Mouse (Mus musculus): ENCODE data around the gene Atp5d. TPM values are rescaled to one million over a fixed set of nuclear protein-coding genes. Genes with fewer than 3 reads are reported as not detected.
"Not testable (repeated sequence)": the region's sequence is repeated elsewhere in the genome, so short reads cannot be mapped to it uniquely, and the experiment has no call there.

The Atp5d gene
- total RNA-seq, 1 experiment from 2014 or later = 27.9 TPM

DNA sequence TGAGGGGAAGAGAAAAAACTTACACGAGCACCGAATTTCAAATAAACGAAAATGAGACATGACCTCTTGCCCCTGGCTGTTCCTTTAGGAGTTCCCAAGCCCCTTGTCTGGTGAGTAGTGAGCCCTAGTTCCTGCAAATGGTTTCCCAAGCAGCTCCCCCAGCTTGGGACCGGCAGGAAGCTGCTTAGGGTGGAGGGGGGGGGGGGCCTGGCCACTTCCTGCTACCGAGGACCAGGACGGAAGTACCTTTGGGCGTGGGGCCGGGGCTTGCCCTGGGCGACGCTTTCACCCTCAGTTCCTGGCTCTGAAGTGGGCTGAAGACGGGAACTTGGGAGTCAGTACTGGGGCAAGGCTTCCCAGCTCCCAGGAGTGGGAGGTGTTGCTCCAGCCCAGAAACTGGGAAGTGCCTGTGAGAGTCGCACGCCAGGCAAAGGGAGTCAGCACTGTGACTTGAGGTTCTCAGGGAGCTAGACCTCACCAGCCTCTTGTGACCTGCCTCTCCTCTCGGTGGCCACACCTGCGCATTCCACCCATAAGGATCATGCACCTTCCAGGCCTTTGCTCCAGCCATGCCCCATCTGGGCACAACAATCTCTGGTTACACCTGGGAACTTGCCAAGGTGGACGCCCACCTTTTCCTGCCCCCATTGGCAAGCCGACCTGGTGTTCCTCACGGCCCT is 20.0 kb downstream of the Atp5d start:
- ATAC-seq (replicated peaks in 1 of 2; ENCODE audit: insufficient read depth in 1 of 2, low FRiP score in 2 of 2, low TSS enrichment in 1 of 2, low read depth in 1 of 2, poor library complexity in 2 of 2, severe bottlenecking in 2 of 2) = peak; percentile 25 to 29; a peak in 3 of 4 replicates

DNA sequence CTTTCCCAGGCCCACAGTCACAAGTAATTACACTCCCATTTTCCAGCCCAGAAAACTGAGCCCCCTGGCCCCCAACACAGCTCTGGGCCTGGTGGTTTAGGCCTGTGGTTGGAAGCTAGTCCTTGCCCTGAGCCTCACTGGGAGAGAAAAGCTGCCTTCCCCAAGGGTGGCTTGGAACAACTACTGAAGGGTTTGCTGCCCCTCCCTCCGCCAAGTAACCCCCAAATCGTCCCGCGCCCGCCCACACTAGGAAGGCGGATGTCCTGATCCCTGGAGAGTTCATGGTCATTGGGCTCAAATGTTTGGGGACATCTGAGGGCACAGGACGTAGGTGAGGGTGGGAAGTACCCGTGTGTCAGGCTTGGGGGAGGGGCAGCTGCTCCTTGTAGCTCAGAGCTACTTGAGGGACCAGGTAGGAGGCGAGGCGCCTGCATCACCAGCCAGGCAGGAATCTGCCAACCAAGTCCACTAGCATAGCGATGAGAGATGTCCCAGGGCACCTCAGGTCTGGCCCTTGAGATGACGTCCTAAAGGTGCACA is 20.7 kb downstream of the Atp5d start:
- ATAC-seq (replicated peaks in 1 of 2; ENCODE audit: insufficient read depth in 1 of 2, low FRiP score in 2 of 2, low TSS enrichment in 1 of 2, low read depth in 1 of 2, poor library complexity in 2 of 2, severe bottlenecking in 2 of 2) = 0 out of 4 replicates have a peak, but pooled peaks of 1 of the 2 experiments have one; percentile 2

DNA sequence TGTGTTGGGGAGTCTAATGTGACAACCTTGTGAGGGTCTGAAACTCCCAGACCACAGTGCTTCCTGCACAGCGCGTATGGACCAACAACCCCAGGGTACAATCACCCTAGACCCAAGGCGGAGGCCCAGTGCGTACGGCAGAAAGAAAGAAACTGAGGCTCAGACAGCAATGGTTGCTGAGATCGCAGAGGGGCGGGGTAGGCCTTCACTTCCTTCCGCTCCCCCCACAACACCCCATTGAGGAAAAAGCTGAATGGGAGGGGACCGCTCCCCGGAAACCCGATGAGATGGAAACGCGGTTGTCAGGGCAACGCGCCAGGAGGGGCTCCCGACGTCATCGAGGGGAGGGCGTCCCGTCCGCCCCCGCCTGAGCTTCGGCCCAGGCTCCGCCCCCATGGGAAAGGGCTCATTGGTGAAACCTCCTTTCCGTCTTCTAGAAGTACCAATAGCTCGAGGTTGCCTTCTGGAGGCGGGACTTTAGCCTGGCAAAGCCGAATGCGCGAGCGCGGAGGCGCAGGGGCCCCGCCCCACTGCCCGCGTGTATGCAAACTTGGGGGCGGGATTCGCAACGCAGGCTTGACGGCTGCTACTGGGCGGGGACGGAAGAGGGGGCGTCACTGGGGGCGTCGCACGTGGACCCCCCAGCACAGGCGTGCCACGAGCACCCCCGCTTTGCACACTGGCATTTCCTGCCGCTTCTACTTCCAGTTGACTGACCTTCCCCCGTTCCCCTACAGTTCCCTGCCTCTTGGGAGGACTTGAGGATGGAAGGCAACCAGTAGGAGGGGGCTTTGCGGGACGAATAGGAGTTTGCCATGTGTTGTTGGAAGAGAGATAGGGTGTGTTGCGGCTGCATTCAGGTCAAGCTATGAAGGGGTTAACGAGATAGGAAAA is 21.4 kb downstream of the Atp5d start:
- ATAC-seq (replicated peaks in 1 of 2; ENCODE audit: insufficient read depth in 1 of 2, low FRiP score in 2 of 2, low TSS enrichment in 1 of 2, low read depth in 1 of 2, poor library complexity in 2 of 2, severe bottlenecking in 2 of 2) = peak; percentile 77 to 81

DNA sequence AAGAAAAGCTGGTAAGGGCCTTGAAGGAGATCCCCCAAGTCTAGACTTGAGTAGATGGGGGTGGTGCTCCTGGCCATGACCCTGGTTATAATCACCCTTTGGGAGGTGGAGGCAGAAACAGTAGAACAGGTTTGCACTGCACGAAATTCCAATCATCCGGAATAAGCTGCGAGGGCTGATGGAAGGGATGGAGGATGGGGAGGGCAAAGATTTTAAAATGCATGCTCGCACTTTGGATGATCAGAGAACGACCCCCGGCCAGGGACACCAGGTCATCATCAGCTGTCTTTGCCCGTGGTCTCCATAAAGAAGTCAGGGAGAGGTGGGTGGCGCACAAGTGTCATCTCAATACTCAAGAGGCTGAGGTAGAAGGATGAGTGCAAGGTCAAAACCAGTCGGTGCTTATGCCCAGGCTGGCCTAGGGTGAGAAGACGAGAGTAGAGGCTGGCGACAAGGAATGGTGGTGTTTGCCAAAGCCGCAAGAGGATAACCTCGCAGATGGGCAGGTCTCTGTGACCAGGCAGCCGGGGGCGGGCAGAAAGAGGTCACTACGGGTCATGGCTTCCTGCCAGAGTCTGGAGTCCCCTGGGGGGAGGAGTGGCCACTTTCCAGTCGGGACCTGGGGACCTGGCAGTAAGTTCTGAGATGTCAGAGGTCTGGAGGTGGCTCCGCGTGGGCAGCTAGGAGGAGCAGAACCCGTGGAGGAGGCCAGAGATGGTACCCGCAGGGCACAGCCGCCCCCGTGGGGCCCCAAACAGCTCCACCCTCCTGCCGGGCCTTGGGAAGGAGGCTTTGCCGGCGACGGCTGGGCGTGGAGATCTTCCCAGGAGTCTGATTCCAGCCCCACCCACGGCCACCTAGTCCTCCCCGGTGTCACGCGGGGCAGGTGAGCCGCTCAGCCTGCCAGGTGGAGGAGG is 22.3 kb downstream of the Atp5d start:
- ATAC-seq (replicated peaks in 1 of 2; ENCODE audit: insufficient read depth in 1 of 2, low FRiP score in 2 of 2, low TSS enrichment in 1 of 2, low read depth in 1 of 2, poor library complexity in 2 of 2, severe bottlenecking in 2 of 2) = no peak

DNA sequence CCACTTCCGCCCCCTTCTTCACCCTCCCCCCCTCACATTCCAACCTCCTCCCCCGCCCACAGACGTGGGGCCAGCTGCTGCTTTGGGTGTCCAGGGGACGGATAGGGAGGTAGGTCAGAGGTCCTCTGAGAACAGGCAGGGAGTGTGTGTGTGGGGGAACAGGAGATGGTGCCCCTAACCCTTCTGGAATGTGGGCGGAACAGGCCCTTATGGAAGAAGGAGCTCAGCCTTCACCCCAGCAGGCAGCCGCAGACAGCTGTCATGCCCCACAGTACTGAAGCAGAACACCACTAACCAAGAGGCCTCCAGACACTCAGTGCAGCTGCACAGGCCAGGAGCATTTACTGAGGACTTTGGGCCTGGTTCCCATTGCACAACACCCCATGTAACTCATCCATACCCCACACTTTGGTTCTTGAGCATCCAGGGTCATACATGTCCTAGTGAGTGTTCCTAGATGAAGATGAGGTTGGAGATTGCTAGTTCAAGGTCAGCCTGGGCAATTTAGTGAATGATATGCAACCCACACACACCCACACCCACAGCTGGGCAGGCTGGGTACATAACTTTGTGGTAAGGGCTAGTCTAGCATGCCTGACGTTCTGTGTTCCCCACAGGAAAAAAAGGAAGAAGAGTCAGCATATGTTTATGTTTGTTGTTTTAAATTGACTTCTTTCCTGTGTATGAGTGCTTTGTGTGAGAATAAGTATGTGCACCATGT is 23.2 kb downstream of the Atp5d start:
- no peak for ATAC-seq (replicated peaks in 1 of 2; ENCODE audit: insufficient read depth in 1 of 2, low FRiP score in 2 of 2, low TSS enrichment in 1 of 2, low read depth in 1 of 2, poor library complexity in 2 of 2, severe bottlenecking in 2 of 2)

DNA sequence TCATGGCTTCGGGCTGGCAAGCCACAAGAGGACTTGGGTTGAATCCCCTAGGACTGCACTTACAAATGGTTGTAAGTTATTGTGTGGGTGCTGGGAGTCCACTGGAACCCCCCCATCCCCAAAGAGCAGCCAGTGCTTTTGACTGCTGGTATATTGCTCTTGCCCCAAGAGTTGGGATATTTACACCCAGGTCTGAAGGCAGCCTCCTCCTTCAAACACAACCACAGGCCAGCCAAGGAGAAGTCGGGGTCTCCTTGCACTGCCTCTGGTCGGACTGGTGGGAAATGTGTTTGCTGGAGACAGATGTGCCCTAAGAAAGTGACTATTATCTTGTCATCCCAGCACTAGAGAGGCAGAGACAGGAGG is 23.8 kb downstream of the Atp5d start:
- no peak for ATAC-seq (replicated peaks in 1 of 2; ENCODE audit: insufficient read depth in 1 of 2, low FRiP score in 2 of 2, low TSS enrichment in 1 of 2, low read depth in 1 of 2, poor library complexity in 2 of 2, severe bottlenecking in 2 of 2)

- ATAC-seq (replicated peaks in 1 of 2; ENCODE audit: insufficient read depth in 1 of 2, low FRiP score in 2 of 2, low TSS enrichment in 1 of 2, low read depth in 1 of 2, poor library complexity in 2 of 2, severe bottlenecking in 2 of 2) = no peak
These were observed 24.4 kb downstream of the Atp5d start for GRCm38 (mm10) chr10:80162716-80163299.

DNA sequence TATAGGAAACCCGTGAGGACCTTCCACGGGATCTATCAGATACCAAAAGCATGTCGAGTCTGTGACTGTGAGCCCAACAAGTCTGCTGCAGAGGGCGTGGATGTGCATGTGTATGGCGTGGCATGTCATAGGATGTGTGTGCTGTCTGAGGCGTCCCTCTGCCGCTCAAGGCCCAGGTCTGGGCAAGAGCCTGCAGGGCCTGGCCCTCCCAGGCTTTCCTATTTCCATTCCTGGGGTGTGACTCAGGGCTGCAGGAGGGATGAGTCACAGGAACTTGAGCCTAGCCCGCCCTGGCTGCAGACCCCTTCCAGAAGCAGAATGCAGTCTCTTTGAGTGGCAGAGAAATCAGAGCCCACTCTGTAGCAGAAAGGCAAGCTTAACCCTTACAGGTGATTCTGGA is 25.3 kb downstream of the Atp5d start:
- no peak for ATAC-seq (replicated peaks in 1 of 2; ENCODE audit: insufficient read depth in 1 of 2, low FRiP score in 2 of 2, low TSS enrichment in 1 of 2, low read depth in 1 of 2, poor library complexity in 2 of 2, severe bottlenecking in 2 of 2)

DNA sequence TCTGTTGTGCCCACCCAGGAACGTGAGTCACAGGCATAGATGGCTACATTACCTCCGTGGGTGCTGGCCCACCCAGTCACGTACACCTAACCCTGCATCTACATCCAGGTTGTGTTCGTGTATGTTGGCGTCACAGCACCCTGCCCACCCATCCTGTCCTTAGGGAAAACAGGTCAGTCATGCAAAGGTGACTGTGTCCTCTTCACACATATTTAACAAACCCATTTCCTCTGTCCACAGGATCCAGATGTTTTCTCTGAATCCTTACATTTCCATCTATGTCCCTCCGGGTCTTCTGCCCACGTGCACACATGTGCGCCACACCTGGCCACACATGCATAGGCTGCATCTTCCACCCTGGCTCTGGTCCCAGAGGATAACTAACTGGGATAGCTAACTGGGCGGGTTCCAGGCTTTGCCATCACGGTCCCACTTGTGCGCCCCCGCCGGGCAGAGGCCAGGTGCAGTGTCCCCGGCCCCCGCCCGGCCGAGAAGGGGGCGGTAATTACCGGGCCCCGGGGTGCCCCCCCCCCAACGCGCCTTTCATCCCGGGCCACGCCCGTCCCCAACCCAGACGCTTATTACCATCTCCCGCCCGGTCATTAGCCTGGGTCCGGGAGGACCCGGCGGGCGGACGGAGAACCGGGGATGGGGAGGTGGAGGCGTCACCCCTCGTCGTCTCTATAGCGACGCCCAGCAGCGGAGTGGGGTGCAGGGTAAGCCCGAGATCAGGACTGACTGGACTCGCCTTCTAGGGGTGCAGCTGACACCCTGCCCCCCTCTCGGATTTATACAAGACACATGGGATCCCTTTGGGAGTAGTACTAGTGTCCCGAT is 25.9 kb downstream of the Atp5d start:
- ATAC-seq (replicated peaks in 1 of 2; ENCODE audit: insufficient read depth in 1 of 2, low FRiP score in 2 of 2, low TSS enrichment in 1 of 2, low read depth in 1 of 2, poor library complexity in 2 of 2, severe bottlenecking in 2 of 2) = no peak

GRCm38 (mm10) chr10:80164998-80165344 is 26.5 kb downstream of the Atp5d start:
- peak; percentile 61 to 66 for ATAC-seq (replicated peaks in 1 of 2; ENCODE audit: insufficient read depth in 1 of 2, low FRiP score in 2 of 2, low TSS enrichment in 1 of 2, low read depth in 1 of 2, poor library complexity in 2 of 2, severe bottlenecking in 2 of 2)

DNA sequence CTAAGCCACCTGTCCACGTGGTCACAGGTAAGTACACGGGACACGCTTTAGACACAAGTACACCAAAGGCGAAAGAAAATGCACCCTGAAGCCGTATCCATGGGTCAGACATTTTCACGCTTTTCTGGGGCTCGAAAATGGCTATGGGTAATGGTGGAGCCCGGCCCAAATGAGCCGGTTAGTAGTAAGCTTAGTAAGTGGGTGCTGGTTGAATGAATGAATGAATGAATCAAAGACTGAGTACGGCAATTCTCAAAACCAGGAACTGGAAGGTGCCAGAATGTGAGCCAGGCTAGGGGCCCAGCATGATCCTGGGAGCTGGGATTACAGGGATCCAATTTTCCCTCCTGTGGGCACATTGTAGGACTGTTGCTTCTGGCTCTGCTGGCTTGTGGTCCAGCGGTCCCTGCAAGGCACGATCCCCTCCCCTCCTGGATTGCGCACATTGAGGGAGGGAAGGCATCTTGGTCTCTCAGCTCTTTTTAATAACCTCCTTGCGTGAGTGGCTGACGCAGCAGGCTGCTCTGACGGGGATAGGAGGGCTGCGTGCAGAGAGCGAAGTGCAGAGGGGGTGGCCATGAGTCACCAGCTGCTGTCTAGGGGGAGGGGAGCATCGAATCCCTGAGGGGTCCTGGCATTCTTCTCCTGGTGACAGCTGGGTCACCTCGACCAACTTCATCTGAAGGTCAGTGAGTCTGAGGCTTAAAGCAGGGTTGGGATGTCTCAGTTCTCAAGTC is 27.1 kb downstream of the Atp5d start, which contains the start of gene Cirbp:
Gene Cirbp, plus strand, starts transcription at position 594 of the 737 bp plus-strand sequence.
- no peak for ATAC-seq (replicated peaks in 1 of 2; ENCODE audit: insufficient read depth in 1 of 2, low FRiP score in 2 of 2, low TSS enrichment in 1 of 2, low read depth in 1 of 2, poor library complexity in 2 of 2, severe bottlenecking in 2 of 2)

GRCm38 (mm10) chr10:80166136-80166535 is 27.7 kb downstream of the Atp5d start:
- not testable (repeated sequence) for ATAC-seq (replicated peaks in 1 of 2; ENCODE audit: insufficient read depth in 1 of 2, low FRiP score in 2 of 2, low TSS enrichment in 1 of 2, low read depth in 1 of 2, poor library complexity in 2 of 2, severe bottlenecking in 2 of 2)

DNA sequence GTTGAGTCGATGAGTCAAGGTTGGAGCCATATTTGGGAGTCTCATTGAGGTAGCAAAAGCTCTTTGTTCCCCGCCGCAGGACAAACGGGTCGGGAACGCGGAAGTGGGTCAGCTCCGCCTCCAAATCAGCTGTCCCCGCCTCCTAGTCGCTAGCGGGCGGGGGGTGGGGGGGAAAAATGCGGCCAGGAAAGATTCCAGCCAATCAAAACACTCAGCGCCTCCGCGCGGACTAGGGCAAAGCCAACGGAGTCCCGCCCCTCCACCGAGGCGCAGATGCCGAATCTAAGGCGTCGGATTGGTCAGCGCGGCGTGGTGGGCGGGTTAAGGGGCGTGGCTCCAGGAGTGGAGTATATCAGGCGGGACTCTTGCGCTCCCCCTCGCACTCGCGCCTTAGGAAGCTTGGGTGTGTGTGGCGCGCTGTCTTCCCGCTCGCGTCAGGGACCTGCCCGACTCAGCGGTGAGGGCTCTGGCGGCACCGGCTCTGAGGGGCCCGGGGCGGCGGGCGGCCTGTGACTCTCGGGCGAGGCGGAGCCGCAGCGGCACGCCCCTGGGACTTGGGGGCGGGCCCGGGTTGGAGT is 29.1 kb downstream of the Atp5d start:
- peak; percentile 79 to 85 for ATAC-seq (replicated peaks in 1 of 2; ENCODE audit: insufficient read depth in 1 of 2, low FRiP score in 2 of 2, low TSS enrichment in 1 of 2, low read depth in 1 of 2, poor library complexity in 2 of 2, severe bottlenecking in 2 of 2)

- ATAC-seq (replicated peaks in 1 of 2; ENCODE audit: insufficient read depth in 1 of 2, low FRiP score in 2 of 2, low TSS enrichment in 1 of 2, low read depth in 1 of 2, poor library complexity in 2 of 2, severe bottlenecking in 2 of 2) = peak; percentile 3 to 22; a peak in 2 of 4 replicates
These were observed 29.7 kb downstream of the Atp5d start for GRCm38 (mm10) chr10:80168038-80168661.
